Mouse (Mus musculus) common myeloid progenitor, adult 5-6 weeks (primary cell): ENCODE measurements around the gene Bhlhb9. TPM values are rescaled to one million over a fixed set of nuclear protein-coding genes. Genes with fewer than 3 reads are reported as not detected.

Experiments used
- ATAC-seq: replicated peaks from 2 replicates; pipeline ENCODE4 v1.8.0; 2016; ENCODE audit warnings: low read depth, mild to moderate bottlenecking, moderate TSS enrichment, inconsistent platforms; ENCODE audit not compliant: poor library complexity, severe bottlenecking
- total RNA-seq: library from RNA; stranded (forward); fragments of 200-1000, 187-1606 nt; gene quantifications from 2 replicates; pipeline ENCODE4 v1.2.3, GENCODE M21; 2017

The Bhlhb9 gene
- total RNA-seq, 1 experiment from 2014 or later, result 45.9 TPM

- peak; percentile 99 for ATAC-seq
Observed at GRCm38 (mm10) chrX:135885411-135886233, 88.2 kb downstream of the Bhlhb9 start.

DNA sequence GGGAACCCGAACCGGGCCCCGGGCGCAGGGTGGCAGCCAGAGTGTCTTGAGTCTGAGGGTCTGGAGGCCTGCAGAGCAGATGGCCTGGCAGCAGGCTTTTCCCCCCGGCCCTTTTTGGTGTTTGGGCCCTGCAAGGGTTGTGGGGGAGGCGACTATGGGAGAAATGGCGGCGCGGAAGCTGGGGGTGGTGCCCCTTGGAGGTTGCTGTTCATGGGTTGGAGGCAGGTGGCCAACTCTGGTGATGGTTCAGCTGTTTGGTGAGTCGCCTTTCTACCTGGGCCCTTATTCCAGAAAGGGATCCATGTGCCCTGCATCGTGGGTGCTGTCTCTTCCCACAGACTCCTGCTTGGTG lies 88.8 kb downstream of the Bhlhb9 start:
- ATAC-seq, result peak; percentile 39

- no peak for ATAC-seq
Observed at GRCm38 (mm10) chrX:135916580-135916979, 119.2 kb downstream of the Bhlhb9 start.

- no peak for ATAC-seq
Observed at GRCm38 (mm10) chrX:135917116-135917515, 119.7 kb downstream of the Bhlhb9 start.

DNA sequence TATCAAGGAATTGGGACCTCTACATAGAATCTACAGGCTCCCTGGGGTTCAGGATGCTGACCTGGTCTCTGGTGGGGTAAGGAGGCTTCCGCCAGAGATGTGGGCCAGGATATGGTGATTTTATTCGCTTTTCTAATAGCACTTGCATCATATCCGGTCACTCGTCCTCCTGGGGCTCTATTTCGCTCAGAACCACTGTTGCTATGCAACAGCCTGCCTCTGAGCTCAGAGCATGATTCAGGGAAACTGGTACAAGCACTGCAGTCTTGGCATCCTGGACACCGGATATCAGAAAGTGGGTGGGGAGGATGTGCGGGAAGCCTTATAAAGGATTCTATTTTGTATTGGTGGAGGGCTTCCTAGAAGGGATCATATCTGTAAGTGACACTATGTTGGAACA lies 124.8 kb downstream of the Bhlhb9 start:
- no peak for ATAC-seq

DNA sequence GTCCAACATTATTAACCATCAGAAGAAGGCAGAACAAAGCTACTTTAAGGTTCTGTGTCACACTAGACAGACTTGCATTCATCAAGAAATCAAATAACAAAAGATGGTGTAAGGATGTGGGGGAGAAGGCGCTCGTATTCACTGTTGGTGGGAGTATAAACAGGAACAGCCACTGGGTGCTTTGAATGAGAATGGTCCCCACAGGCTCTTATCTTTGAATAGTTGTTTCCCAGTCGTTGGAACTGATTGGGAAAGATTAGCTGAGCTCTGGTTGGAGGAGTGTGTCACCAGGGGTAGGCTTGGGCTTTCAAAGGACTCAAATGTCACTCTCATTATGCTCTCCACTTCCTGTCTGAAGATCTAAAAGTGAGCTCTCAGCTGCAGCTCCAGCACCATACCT lies 128.5 kb downstream of the Bhlhb9 start:
- no peak for ATAC-seq

GRCm38 (mm10) chrX:135928588-135928987 lies 131.2 kb downstream of the Bhlhb9 start:
- ATAC-seq, result no peak

- no peak for ATAC-seq
Observed at GRCm38 (mm10) chrX:135936452-135936851, 139.1 kb downstream of the Bhlhb9 start.

Other genes starting within 250 kb of the Bhlhb9 start
- gene Nxf7, start 198.8 kb upstream of the Bhlhb9 start, total RNA-seq, result 0.05 and 0.87 TPM in 2 replicates
- gene Prame, start 169.9 kb upstream of the Bhlhb9 start, total RNA-seq, result not detected in 2 replicates
- gene Tcp11x2, start 103.8 kb upstream of the Bhlhb9 start, total RNA-seq, result not detected in 2 replicates
- not detected in 2 replicates for gene Tmsb15a, start 72.3 kb upstream of the Bhlhb9 start, total RNA-seq
- gene Armcx5, start 54.9 kb upstream of the Bhlhb9 start, total RNA-seq, result 9.9 and 11.7 TPM in 2 replicates
- 31.2 and 45.9 TPM in 2 replicates for gene Gprasp1, start 54.9 kb upstream of the Bhlhb9 start, total RNA-seq
- gene Gprasp2, start 41.4 kb downstream of the Bhlhb9 start, total RNA-seq, result 2.0 and 2.3 TPM in 2 replicates
- 3.2 TPM in 1 of 2 replicates, not detected in the other for gene Arxes2, start 196.2 kb downstream of the Bhlhb9 start, total RNA-seq
- 2.3 TPM in 1 of 2 replicates, not detected in the other for gene Arxes1, start 235.8 kb downstream of the Bhlhb9 start, total RNA-seq